15 mouse cellular contexts compared by ENCODE assay signal in genomic region chr1:124652251-124652861, GRCm38 (mm10).
A peak's percentile ranks its signal among the peaks of the same experiment; 100 is the strongest.
DNase-seq lines count a peak whose midpoint lies in the region; ATAC-seq and TF ChIP-seq lines count a peak whose summit lies in the region.
"Had no signal": no experiment of that assay in that cellular context is flagged by ENCODE, and none has a peak within 500 bp of the region (broad histone marks: within the 10 kb centered on the region; RNA-seq: fewer than 3 reads in every experiment).

No protein-coding gene starts in this region.

- WGBS in midbrain, embryonic 12.5 days: 84% methylated on average over 3 of the region's 3 CpGs
- WGBS in stomach, postnatal 0 days: 74% methylated on average over 3 of the region's 3 CpGs

- H3K36me3 ChIP-seq in midbrain, embryonic 12.5 days: no peaks in the 10 kb centered on the region
- H3K36me3 ChIP-seq in stomach, postnatal 0 days (ENCODE audit: control insufficient read depth, insufficient read depth, low read length): no peaks in the 10 kb centered on the region
- H3K36me3 ChIP-seq: embryonic facial prominence, embryonic 12.5 days; heart, embryonic 10.5 days; stomach, embryonic 15.5 days had no signal

- no peaks in the 10 kb centered on the region for H3K27me3 ChIP-seq in midbrain, embryonic 12.5 days
- no peaks in the 10 kb centered on the region for H3K27me3 ChIP-seq in stomach, postnatal 0 days (ENCODE audit: control insufficient read depth, insufficient read depth, low read length)
- H3K27me3 ChIP-seq: embryonic facial prominence, embryonic 12.5 days; stomach, embryonic 15.5 days had no signal

- intact Hi-C loops in left cerebral cortex, postnatal 14 days (cut with DNase I): no loop called here

- peak; percentile 6 to 13 for DNase-seq in cerebellum, postnatal 14 days
- peak; percentile 9 to 19 for DNase-seq in left cerebral cortex, postnatal 14 days (ENCODE audit: low spot score in 2 of 2)
- DNase-seq in left cerebral cortex, adult 8-10 months (ENCODE audit: low spot score in 2 of 2): no peak
- DNase-seq in stomach, postnatal 0 days (ENCODE audit: low spot score): no peak
- no peak for DNase-seq in urinary bladder, adult 18-20 months (ENCODE audit: low spot score in 2 of 2)
- no peak for DNase-seq in urinary bladder, postnatal 25 days (ENCODE audit: low spot score)
- DNase-seq: liver; lung, postnatal 14 days; right cerebral cortex, adult 18-20 months had no signal

- no peak overlapping the region for H3K4me2 ChIP-seq in midbrain, embryonic 12.5 days (replicated peaks)
- no peak overlapping the region for H3K4me2 ChIP-seq in stomach, postnatal 0 days (replicated peaks; ENCODE audit: low read depth)
- H3K4me2 ChIP-seq: embryonic facial prominence, embryonic 12.5 days; stomach, embryonic 15.5 days had no signal

- H3K27ac ChIP-seq in midbrain, embryonic 12.5 days (replicated peaks): no peak overlapping the region
- no peak overlapping the region for H3K27ac ChIP-seq in stomach, postnatal 0 days (replicated peaks)
- H3K27ac ChIP-seq: embryonic facial prominence, embryonic 12.5 days; heart, embryonic 10.5 days; stomach, embryonic 15.5 days had no signal

- no peak for ATAC-seq in cerebellum, adult (ENCODE audit: insufficient number of reproducible peaks, low FRiP score, low TSS enrichment)
- ATAC-seq in midbrain, embryonic 12.5 days (ENCODE audit: low FRiP score, low read depth): peak; percentile 81
- no peak for ATAC-seq in stomach, postnatal 0 days (ENCODE audit: low FRiP score, low TSS enrichment)
- ATAC-seq: inflammation-experienced regulatory T-cells, adult 6 months had no signal

- H3K9me3 ChIP-seq in midbrain, embryonic 12.5 days: no peaks in the 10 kb centered on the region
- H3K9me3 ChIP-seq in stomach, postnatal 0 days (ENCODE audit: control insufficient read depth, low read length): no peaks in the 10 kb centered on the region
- H3K9me3 ChIP-seq: embryonic facial prominence, embryonic 12.5 days; heart, embryonic 10.5 days; stomach, embryonic 15.5 days had no signal

- no peaks in the 10 kb centered on the region for H3K4me1 ChIP-seq in midbrain, embryonic 12.5 days
- no peaks in the 10 kb centered on the region for H3K4me1 ChIP-seq in stomach, postnatal 0 days (replicated peaks; ENCODE audit: control insufficient read depth, insufficient read depth)
- H3K4me1 ChIP-seq: embryonic facial prominence, embryonic 12.5 days; heart, embryonic 10.5 days; stomach, embryonic 15.5 days had no signal

- no peak overlapping the region for H3K9ac ChIP-seq in midbrain, embryonic 12.5 days (replicated peaks)
- no peak overlapping the region for H3K9ac ChIP-seq in stomach, postnatal 0 days (ENCODE audit: low read length)
- H3K9ac ChIP-seq: embryonic facial prominence, embryonic 12.5 days; stomach, embryonic 15.5 days had no signal

- H3K4me3 ChIP-seq in midbrain, embryonic 12.5 days: no peak overlapping the region
- no peak overlapping the region for H3K4me3 ChIP-seq in stomach, postnatal 0 days (ENCODE audit: low read depth, low read length)
- H3K4me3 ChIP-seq: embryonic facial prominence, embryonic 12.5 days; heart, embryonic 10.5 days; stomach, embryonic 15.5 days had no signal

- TF ChIP-seq CTCF in stomach, postnatal 0 days (IDR thresholded peaks at IDR 0.05; ENCODE audit: low read depth): peak; percentile 31

- no peak for TF ChIP-seq EP300 in stomach, postnatal 0 days (optimal IDR thresholded peaks at IDR 0.05)

Comparison
In these comparisons a context has a peak if more than half of its experiments do, and no peak if none do; other contexts are left out.
1. DNase-seq: peak in cerebellum, postnatal 14 days (2 of 2) and left cerebral cortex, postnatal 14 days (2 of 2); none in left cerebral cortex, adult 8-10 months (0 of 2), stomach, postnatal 0 days (single experiment), urinary bladder, adult 18-20 months (0 of 2) and urinary bladder, postnatal 25 days (single experiment).